Mouse (Mus musculus) kidney, embryonic 15.5 days (tissue): ENCODE measurements at regions not wholly inside any gene's neighbourhood (a gene's known extent, or its start where the extent isn't known, plus 50 kb on each side); places are given as distances from the start of the nearest gene placed in this dataset.

Source experiments
- ATAC-seq: fragments of 200-750 bp; cut with Nextera tagmentation; replicated peaks from 2 replicates; pipeline ENCODE4 v1.8.0; 2017; ENCODE audit warnings: moderate TSS enrichment; ENCODE audit not compliant: low FRiP score
- H3K27ac ChIP-seq: fragments of 300-500 bp; sonication (generic); 2 replicates; pipeline ENCODE4 v1.5.1; 2015; ENCODE audit warnings: mild to moderate bottlenecking, inconsistent platforms
- H3K27me3 ChIP-seq: fragments of 300-500 bp; sonication (generic); 2 replicates; pipeline ENCODE4 v1.6.1; 2015; ENCODE audit warnings: inconsistent platforms
- H3K36me3 ChIP-seq: fragments of 300-500 bp; sonication (generic); 2 replicates; pipeline ENCODE4 v1.6.1; 2015; ENCODE audit warnings: inconsistent platforms
- H3K4me1 ChIP-seq: fragments of 300-500 bp; sonication (generic); 2 replicates; pipeline ENCODE4 v1.6.1; 2015; ENCODE audit warnings: inconsistent platforms
- H3K4me2 ChIP-seq: fragments of 300-500 bp; sonication (generic); 2 replicates; pipeline ENCODE4 v1.6.1; 2015; ENCODE audit warnings: moderate library complexity, mild to moderate bottlenecking, inconsistent platforms
- H3K4me3 ChIP-seq: fragments of 300-500 bp; sonication (generic); replicated peaks from 2 replicates; pipeline ENCODE4 v1.5.1; 2015; ENCODE audit warnings: mild to moderate bottlenecking, inconsistent platforms
- H3K9ac ChIP-seq: fragments of 300-500 bp; sonication (generic); 2 replicates; pipeline ENCODE4 v1.6.1; 2015; ENCODE audit warnings: mild to moderate bottlenecking, inconsistent platforms
- H3K9me3 ChIP-seq: fragments of 300-500 bp; sonication (generic); replicated peaks from 2 replicates; pipeline ENCODE4 v1.6.1; 2016; ENCODE audit warnings: inconsistent platforms
- WGBS: fragments of 180-500 bp; shearing (Covaris S2); methylation state at CpG from one replicate; pipeline ENCODE4 v1.1.7; 2015; ENCODE audit warnings: mixed read lengths; 5-methylcytosine and 5-hydroxymethylcytosine counted together

DNA sequence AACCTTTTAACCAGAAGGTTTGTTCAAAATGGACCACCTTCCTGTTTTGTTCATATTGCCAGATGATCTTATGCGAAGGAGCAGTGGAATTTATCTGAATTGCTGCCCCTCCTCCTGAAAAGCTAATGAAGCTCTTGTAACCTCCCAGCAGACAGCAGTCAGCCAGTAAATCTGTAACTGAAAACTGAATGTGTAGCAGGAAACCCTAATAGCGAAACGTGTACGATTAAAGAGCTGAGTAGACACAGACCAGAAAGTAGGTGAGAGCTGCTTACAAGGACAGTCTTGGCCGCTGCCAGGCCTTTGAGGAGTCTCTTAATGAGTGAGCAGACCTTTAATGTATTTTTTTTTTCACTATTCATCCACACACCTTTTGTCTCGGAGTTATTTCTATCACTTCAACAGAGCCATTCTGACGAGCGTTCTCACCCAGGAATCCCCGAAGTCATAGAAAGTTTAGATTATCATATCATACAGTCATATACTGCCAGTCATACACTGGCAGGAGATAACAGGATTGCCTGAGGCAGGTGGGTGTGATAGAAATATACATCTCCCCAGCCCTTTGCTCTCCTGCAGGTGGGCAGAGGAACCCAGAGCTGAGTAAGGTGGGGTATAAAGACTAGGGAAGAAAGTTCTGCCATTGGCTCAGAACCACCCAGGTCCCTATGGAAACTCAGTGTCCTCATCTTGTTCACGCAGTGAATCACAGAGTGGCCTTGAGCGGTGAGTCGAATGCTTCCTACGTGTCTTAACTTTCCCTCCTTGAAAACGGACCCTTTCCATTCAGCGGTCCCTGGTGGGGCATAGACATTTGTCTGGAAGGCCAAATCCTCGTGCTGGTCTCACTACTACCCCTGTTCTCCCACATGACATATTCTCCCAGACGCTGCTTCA, 72.4 kb upstream of the Prep start:
- Histone ChIP-seq H3K4me3 (no peak overlapping the region), H3K9ac (no peak overlapping the region), H3K9me3 (no peaks in the 10 kb centered on the region), H3K27ac (no peak overlapping the region), H3K27me3 (no peaks in the 10 kb centered on the region), H3K36me3 (no peaks in the 10 kb centered on the region), H3K4me2 (no peak overlapping the region), H3K4me1 (peaks cover 17% of the 10 kb centered on the region)
- ATAC-seq: no peak
- WGBS: 72% methylated on average over 17 of the region's 17 CpGs

GRCm38 (mm10) chr10:44993470-44994260, 73.3 kb upstream of the Prep start:
- H3K27me3 ChIP-seq: no peaks in the 10 kb centered on the region
- H3K4me3 ChIP-seq: no peak overlapping the region
- ATAC-seq: no peak
- no peak overlapping the region for H3K9ac ChIP-seq
- WGBS: 73% methylated on average over 10 of the region's 10 CpGs
- H3K27ac ChIP-seq: no peak overlapping the region
- H3K36me3 ChIP-seq: no peaks in the 10 kb centered on the region
- H3K9me3 ChIP-seq: no peaks in the 10 kb centered on the region
- H3K4me2 ChIP-seq: no peak overlapping the region
- peaks cover 17% of the 10 kb centered on the region for H3K4me1 ChIP-seq

GRCm38 (mm10) chr10:44989539-44989938, 77.5 kb upstream of the Prep start:
- no peak for ATAC-seq
- peaks cover 5% of the 10 kb centered on the region for H3K4me1 ChIP-seq
- no peak overlapping the region for H3K9ac ChIP-seq
- H3K36me3 ChIP-seq: no peaks in the 10 kb centered on the region
- H3K27me3 ChIP-seq: no peaks in the 10 kb centered on the region
- H3K4me3 ChIP-seq: no peak overlapping the region
- no peak overlapping the region for H3K27ac ChIP-seq
- no peak overlapping the region for H3K4me2 ChIP-seq
- WGBS: 71% methylated on average over 6 of the region's 6 CpGs
- H3K9me3 ChIP-seq: no peaks in the 10 kb centered on the region

DNA sequence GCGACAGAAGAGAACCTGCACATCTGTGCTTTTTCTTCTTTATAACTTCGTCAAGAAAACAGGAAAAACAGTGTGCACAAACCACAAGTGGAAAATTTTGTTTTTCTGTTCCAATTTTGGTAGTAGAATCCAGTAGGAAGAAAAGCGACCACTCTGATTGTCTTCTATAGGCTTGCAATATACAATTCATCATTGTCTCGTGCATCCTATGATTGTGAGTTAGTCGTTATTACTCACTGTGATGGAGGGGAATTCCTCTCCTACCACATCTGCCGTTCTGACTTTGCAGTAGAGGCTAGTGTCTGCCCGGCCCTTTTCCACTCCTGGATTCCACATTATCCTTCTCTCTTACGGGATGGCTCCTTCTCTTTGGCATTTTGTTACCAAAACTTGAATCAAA, 78.2 kb upstream of the Prep start:
- no peaks in the 10 kb centered on the region for H3K27me3 ChIP-seq
- no peaks in the 10 kb centered on the region for H3K9me3 ChIP-seq
- no peaks in the 10 kb centered on the region for H3K36me3 ChIP-seq
- H3K4me3 ChIP-seq: no peak overlapping the region
- no peak overlapping the region for H3K9ac ChIP-seq
- 77% methylated on average over 8 of the region's 8 CpGs for WGBS
- no peak overlapping the region for H3K27ac ChIP-seq
- no peak for ATAC-seq
- no peak overlapping the region for H3K4me2 ChIP-seq
- 0 out of 2 replicates have a peak, but pooled peaks cover 2% of the 10 kb centered on the region for H3K4me1 ChIP-seq

GRCm38 (mm10) chr10:44987615-44988014, 79.4 kb upstream of the Prep start:
- WGBS: 65% methylated on average over 4 of the region's 4 CpGs
- no peaks in the 10 kb centered on the region for H3K36me3 ChIP-seq
- H3K9ac ChIP-seq: no peak overlapping the region
- H3K4me2 ChIP-seq: no peak overlapping the region
- no peak overlapping the region for H3K4me3 ChIP-seq
- H3K4me1 ChIP-seq: 0 out of 2 replicates have a peak, but pooled peaks cover 2% of the 10 kb centered on the region
- H3K27ac ChIP-seq: no peak overlapping the region
- no peak for ATAC-seq
- H3K27me3 ChIP-seq: no peaks in the 10 kb centered on the region
- H3K9me3 ChIP-seq: no peaks in the 10 kb centered on the region

GRCm38 (mm10) chr10:44981913-44982312, 85.1 kb upstream of the Prep start:
- ATAC-seq: no peak
- Histone ChIP-seq H3K4me1 (no peaks in the 10 kb centered on the region), H3K9me3 (no peaks in the 10 kb centered on the region), H3K36me3 (no peaks in the 10 kb centered on the region), H3K4me2 (no peak overlapping the region), H3K4me3 (no peak overlapping the region), H3K27me3 (no peaks in the 10 kb centered on the region), H3K9ac (no peak overlapping the region), H3K27ac (no peak overlapping the region)
- 66% methylated on average over 2 of the region's 2 CpGs for WGBS

GRCm38 (mm10) chr10:44976815-44977214, 90.2 kb upstream of the Prep start:
- H3K9ac ChIP-seq: no peak overlapping the region
- H3K27me3 ChIP-seq: no peaks in the 10 kb centered on the region
- H3K27ac ChIP-seq: no peak overlapping the region
- ATAC-seq: no peak
- H3K9me3 ChIP-seq: no peaks in the 10 kb centered on the region
- 96% methylated on average over 2 of the region's 2 CpGs for WGBS
- no peak overlapping the region for H3K4me2 ChIP-seq
- no peaks in the 10 kb centered on the region for H3K36me3 ChIP-seq
- H3K4me1 ChIP-seq: no peaks in the 10 kb centered on the region
- H3K4me3 ChIP-seq: no peak overlapping the region

DNA sequence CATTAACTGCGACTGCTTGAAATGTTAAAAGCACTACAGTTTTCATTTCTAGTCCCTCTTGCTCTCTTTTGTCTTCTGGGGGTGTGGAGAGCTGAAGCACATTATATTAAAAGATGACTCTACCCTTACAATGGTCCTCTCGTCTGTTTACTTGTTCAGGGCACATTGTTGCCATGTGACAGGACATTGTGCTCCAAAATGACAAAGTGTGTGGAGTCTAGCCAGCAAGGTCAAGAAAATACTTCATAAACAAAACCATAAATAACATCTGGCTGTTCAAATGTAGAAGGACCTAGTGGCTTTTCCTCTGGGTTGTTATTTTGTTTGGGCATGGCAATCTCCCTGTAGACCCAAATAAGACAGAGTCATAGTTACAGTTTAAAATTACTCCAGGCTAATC, 95.1 kb upstream of the Prep start:
- no peak overlapping the region for H3K9ac ChIP-seq
- H3K27ac ChIP-seq: no peak overlapping the region
- no peaks in the 10 kb centered on the region for H3K36me3 ChIP-seq
- no peak overlapping the region for H3K4me3 ChIP-seq
- WGBS: 66% methylated on average over 2 of the region's 2 CpGs
- H3K4me2 ChIP-seq: no peak overlapping the region
- H3K9me3 ChIP-seq: no peaks in the 10 kb centered on the region
- no peaks in the 10 kb centered on the region for H3K4me1 ChIP-seq
- no peak for ATAC-seq
- no peaks in the 10 kb centered on the region for H3K27me3 ChIP-seq

- Histone ChIP-seq H3K4me3 (no peak overlapping the region), H3K27me3 (no peaks in the 10 kb centered on the region), H3K9me3 (no peaks in the 10 kb centered on the region), H3K9ac (no peak overlapping the region), H3K36me3 (no peaks in the 10 kb centered on the region), H3K27ac (no peak overlapping the region), H3K4me2 (no peak overlapping the region), H3K4me1 (no peaks in the 10 kb centered on the region)
- no peak for ATAC-seq
- WGBS: 94% methylated on average over 3 of the region's 3 CpGs
Observed at GRCm38 (mm10) chr10:44959968-44960367, 107.0 kb upstream of the Prep start.

DNA sequence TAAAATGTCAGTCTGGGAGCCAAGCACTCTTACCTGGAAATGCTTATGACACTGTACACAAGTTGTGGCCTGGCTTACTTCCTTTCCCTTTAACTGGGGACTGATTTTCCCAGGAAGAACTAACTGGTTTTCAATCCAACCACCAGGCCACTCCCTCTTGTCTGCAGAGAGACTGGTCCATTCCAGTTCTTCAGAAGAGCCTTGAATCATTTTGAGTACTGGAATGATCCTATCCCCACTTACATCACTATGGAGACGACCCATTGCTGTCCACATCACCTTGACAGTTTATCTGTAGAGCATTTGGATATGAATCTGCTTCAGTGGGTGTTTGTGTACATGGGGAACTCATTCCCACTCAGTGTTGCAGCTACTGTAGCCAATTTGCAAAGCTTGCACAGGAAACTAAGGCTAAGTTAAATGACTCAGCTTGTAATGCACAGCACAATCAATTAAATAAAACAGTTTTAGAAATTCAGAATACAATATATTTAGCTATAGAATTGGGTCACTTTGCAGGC, 121.7 kb upstream of the Prep start:
- 68% methylated on average over 1 of the region's 1 CpGs for WGBS
- no peaks in the 10 kb centered on the region for H3K27me3 ChIP-seq

GRCm38 (mm10) chr10:44939403-44939802, 127.6 kb upstream of the Prep start:
- WGBS: 67% methylated on average over 1 of the region's 1 CpGs
- no peak for ATAC-seq
- Histone ChIP-seq H3K9ac (no peak overlapping the region), H3K4me3 (no peak overlapping the region), H3K36me3 (no peaks in the 10 kb centered on the region), H3K27ac (no peak overlapping the region), H3K4me1 (no peaks in the 10 kb centered on the region), H3K27me3 (no peaks in the 10 kb centered on the region), H3K9me3 (no peaks in the 10 kb centered on the region), H3K4me2 (no peak overlapping the region)

More for the DNA sequence above, 121.7 kb upstream of the Prep start:
- H3K27ac ChIP-seq: no peak overlapping the region
- H3K9me3 ChIP-seq: no peaks in the 10 kb centered on the region
- ATAC-seq: no peak
- no peak overlapping the region for H3K4me3 ChIP-seq
- H3K4me1 ChIP-seq: no peaks in the 10 kb centered on the region
- no peak overlapping the region for H3K9ac ChIP-seq
- H3K36me3 ChIP-seq: no peaks in the 10 kb centered on the region
- no peak overlapping the region for H3K4me2 ChIP-seq

DNA sequence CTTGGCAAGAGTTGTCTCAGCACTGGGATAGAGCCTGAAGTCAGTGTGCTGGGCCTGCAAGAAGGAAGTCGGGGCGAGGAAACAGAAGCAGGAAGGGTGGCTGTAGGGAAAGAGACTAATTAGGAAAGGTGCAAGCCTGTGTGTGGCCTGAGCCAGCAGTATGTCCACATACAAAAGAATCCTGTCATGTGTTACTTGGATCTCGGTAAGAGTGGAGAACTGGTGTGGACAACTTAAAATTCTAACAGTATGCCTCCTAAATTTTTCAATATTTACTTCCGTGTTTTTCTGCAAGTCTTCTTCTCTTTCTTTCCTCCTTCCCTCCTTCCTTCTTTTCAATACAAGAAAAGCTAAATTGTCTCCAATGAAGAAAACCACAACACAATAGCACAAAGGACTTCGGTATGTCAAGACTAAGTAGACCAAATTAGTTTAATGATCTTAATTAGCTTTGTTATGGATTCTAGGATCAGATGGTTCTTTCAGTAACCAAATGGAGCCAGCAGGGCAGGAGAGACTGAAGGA, 130.0 kb upstream of the Prep start:
- WGBS: 77% methylated on average over 5 of the region's 5 CpGs
- no peaks in the 10 kb centered on the region for H3K36me3 ChIP-seq
- ATAC-seq: no peak

More for the DNA sequence above, 130.0 kb upstream of the Prep start:
- H3K9ac ChIP-seq: no peak overlapping the region
- no peaks in the 10 kb centered on the region for H3K9me3 ChIP-seq
- H3K4me2 ChIP-seq: no peak overlapping the region
- H3K4me3 ChIP-seq: no peak overlapping the region
- H3K27ac ChIP-seq: no peak overlapping the region
- H3K4me1 ChIP-seq: no peaks in the 10 kb centered on the region
- no peaks in the 10 kb centered on the region for H3K27me3 ChIP-seq
